Mouse (Mus musculus): ENCODE data around the gene Hgfac.

Hgfac gene

GRCm38 (mm10) chr5:35041268-35041829 is at the start of gene Hgfac:
Gene Hgfac (plus strand): TSS chr5:35041509.
- no peak for DNase-seq (ENCODE audit: low spot score in 2 of 2)

GRCm38 (mm10) chr5:34998754-34999153 is 42.6 kb upstream of the Hgfac start:
- no peak for DNase-seq (ENCODE audit: low spot score in 2 of 2)

GRCm38 (mm10) chr5:34999281-34999680 is 42.0 kb upstream of the Hgfac start:
- no peak for DNase-seq (ENCODE audit: low spot score in 2 of 2)

DNA sequence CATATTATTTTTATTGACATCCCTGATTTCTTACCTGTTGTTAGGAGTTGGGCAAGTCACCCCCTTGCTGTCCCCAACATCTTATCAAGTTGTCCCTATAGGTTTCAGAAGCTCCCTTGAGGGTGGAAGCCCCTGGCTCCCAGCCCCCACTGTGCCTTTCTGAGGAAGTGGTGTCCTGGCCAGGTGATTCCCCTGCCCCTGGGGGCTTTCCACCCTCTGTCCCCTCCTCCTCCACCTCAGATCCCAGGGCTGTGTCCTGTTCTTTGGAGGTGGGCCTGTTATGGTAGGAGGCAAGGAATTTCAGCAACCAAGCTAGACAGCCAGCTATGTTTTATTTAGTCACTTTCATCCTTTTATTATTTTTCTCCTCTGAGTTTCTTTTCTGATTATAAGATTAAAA is 41.0 kb upstream of the Hgfac start:
- DNase-seq (ENCODE audit: low spot score in 2 of 2), result no peak

DNA sequence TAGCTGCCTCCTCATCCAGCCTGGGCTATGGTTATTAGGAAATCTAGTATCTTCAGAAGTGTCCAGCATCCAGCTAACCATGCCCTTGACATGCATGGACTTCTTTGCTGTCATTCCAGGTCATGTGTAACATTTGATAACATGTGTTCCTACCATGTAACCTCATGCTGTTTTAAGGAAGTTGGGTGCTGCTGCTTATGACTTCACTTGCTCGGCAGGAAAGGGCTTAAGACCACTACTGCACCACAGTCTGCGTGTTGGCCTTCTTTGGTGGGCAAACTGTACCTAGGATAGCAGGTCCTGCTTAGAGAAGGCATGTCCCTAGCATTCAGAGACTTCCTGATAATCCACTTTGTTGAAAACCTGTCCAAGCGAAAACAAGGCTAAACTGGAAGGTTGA is 40.2 kb upstream of the Hgfac start:
- DNase-seq (ENCODE audit: low spot score in 2 of 2), result no peak

- DNase-seq (ENCODE audit: low spot score in 2 of 2), result no peak
Observed at GRCm38 (mm10) chr5:35003611-35004162, 37.6 kb upstream of the Hgfac start.

GRCm38 (mm10) chr5:35004769-35005168 is 36.5 kb upstream of the Hgfac start:
- no peak for DNase-seq (ENCODE audit: low spot score in 2 of 2)

DNA sequence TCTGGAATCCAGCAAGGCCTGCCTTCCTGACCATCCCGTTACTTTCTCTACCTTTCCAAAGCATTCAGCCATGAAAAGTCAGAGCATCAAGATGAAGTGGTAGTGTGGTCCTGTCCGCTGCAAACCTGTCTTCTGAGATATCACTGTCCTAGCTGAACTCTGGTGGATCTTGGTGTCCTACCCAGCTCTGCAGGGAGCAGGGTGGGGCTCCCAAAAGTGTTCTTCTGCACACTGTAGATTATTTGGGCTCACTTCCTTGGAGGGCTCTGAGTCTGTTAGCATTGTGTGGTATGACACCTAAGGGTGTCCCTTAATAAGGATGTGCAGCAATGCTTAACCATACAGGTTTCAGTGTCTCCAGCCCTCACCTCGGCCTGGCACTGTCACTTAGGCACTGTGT is 35.6 kb upstream of the Hgfac start:
- DNase-seq (ENCODE audit: low spot score in 2 of 2), result no peak

DNA sequence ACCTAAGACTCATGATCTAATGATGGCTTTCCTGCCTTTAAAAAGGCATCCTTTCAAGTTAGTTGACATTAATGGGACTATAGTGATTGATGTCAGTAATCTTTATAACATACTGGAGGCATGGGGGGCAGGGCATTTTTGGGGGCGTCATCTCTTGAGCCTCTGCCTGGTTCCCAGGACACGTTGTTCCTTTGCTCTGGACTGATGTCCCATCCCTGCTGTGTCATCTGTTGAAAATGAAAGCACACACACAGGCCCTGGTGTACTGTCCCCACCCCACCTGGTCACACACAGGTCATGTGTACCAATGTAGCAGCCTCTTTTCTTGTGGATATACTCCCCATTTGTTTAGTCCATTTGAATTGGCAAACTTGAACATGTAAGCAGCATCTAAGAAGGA is 34.7 kb upstream of the Hgfac start:
- no peak for DNase-seq (ENCODE audit: low spot score in 2 of 2)

- no peak for DNase-seq (ENCODE audit: low spot score in 2 of 2)
Observed at GRCm38 (mm10) chr5:35009163-35009562, 32.1 kb upstream of the Hgfac start.

GRCm38 (mm10) chr5:35010656-35011055 is 30.7 kb upstream of the Hgfac start:
- DNase-seq (ENCODE audit: low spot score in 2 of 2), result no peak

DNA sequence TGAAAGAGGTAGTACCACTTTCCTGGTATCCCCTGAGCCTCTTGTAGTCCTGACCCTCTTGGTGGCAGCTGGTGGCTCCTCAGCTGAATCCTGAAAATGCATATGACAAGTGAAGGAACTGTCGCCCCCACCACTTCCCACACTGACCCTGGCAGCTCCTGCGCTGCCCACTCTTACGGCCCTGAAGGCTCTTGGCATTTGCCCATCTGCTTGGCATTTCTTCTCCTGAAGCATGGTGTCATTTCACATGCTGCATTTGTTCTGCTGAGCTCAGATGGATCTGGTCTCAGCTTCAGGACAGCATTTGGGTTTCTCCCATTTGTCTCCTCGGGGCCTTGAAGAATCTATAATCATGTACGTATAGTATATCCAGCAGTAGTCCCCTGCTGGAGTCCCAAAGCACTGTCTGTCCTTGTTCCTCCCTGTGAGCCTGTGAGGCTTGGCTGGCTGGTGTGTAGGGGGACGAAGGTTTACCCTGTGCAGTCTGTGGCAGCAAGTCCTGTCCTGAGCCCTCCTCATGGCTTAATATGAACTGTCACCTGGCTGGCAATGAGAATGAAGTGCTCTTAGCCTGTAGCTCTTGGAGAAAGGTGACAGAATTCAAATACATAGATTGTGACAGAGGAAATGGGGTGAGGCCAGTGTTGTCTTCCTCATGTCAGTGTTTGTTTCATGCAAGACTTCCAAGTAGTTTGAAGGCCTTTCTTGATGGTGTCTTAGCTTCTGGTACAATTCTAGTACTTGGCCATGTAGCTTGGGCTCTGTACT is 30.0 kb upstream of the Hgfac start:
- no peak for DNase-seq (ENCODE audit: low spot score in 2 of 2)

DNA sequence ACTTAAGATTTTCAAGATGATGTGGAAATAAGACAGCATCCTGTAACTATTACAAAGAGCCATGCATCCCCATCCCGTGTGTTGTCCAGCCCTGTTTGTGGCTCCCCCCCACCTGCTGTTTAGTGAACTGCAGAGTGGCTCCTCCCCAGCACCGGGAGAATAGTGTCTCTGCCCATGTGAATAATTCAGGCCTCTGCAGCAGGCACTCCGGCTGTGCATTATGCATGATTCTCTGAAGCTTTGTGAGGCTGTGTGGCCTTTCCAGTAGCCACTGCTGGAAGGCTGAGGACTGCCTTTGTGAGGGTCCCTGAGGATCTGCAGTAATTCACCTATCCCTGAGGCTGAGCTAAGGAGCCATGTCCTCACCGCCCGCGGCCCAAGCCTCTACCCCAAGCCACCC is 27.3 kb upstream of the Hgfac start:
- DNase-seq (ENCODE audit: low spot score in 2 of 2), result no peak

GRCm38 (mm10) chr5:35019673-35020300 is 21.5 kb upstream of the Hgfac start:
- no peak for DNase-seq (ENCODE audit: low spot score in 2 of 2)

DNA sequence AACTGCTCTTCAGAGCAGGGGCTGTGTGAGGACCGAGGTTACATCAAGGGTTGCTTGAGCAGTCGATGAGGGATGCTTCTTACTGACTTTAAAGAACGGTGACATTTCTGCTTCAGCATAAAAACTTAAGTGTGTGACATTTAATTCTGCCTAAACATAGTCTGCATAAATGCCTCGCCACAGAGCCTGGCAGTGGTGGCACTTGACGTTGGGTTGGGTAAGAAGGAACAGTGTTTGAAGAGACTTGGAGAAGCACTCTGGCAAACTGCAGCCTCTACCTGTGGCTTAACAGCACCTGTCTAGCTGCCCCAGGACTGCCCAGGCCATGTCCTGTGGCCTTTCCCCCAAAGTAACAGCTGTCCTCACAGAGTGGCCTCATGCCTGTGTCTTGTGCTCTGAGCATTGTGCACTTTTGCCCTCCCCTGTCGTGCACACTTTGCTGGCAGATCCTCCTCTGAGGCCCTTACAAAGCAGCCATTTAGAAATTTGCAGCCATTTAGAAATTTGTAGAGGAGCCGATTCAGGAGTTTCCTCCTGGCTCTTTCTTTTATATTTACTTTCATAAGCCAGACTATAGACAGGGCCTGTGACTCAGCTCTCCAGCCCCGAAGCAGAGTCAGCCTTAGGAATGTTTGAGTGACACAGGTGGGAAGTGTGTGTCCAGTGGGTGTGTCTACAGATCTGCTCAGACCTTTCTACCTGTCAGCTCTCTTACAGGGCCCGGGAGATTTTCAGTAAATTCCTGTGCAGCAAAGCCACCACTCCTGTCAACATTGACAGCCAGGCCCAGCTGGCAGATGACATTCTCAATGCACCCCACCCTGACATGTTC is 20.7 kb upstream of the Hgfac start:
- no peak for DNase-seq (ENCODE audit: low spot score in 2 of 2)

GRCm38 (mm10) chr5:35024975-35025374 is 16.3 kb upstream of the Hgfac start:
- peak in 1 of 2 experiments; percentile 42 for DNase-seq (ENCODE audit: low spot score in 2 of 2)

- DNase-seq (ENCODE audit: low spot score in 2 of 2), result no peak
Observed at GRCm38 (mm10) chr5:35029303-35029702, 12.0 kb upstream of the Hgfac start.

GRCm38 (mm10) chr5:35029755-35030154 is 11.6 kb upstream of the Hgfac start:
- DNase-seq (ENCODE audit: low spot score in 2 of 2), result no peak

GRCm38 (mm10) chr5:35033068-35033467 is 8.2 kb upstream of the Hgfac start:
- DNase-seq (ENCODE audit: low spot score in 2 of 2), result no peak

DNA sequence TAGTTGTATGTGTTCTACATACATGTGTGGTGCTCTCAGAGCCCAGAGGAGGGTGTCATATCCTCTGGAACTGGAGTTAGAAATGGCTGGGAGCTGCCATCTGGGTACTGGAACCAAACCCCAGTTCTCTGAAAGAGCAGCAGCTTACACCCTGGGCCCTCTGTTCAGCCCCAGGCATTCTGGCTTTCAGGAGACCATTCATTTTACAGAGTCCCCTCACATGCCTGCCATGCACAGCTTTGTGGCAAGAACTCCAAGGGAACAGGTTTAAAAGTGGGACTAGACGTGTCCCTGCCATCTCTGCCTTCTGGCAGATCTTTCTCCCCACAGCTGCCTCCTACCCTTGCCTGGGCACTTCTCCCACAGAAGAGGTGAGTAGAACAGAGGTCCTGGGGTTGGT is 7.7 kb upstream of the Hgfac start:
- no peak for DNase-seq (ENCODE audit: low spot score in 2 of 2)

GRCm38 (mm10) chr5:35035141-35035540 is 6.2 kb upstream of the Hgfac start:
- DNase-seq (ENCODE audit: low spot score in 2 of 2), result no peak

DNA sequence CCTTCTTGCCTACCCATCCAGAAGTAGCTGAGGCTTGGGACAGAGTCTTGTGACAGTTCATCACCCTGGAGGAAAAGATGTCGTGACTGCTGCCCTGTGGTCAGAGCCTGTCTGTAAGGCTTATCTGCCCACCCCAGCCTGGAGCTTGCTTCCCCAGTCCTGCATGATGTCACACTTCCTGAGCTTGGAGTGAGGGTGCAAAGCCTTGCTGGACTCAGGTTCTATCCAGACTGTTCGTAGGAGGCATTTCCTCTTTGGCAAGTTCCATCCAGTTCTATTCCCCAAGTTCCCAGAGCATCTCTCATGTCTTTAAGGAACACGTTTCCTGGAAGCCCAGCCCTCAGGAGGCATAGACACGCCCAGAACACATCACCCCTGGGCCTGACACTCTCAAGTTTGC is 5.5 kb upstream of the Hgfac start:
- no peak for DNase-seq (ENCODE audit: low spot score in 2 of 2)
